Comparison of ENCODE assay signal across 21 mouse cellular contexts in the genomic region with DNA sequence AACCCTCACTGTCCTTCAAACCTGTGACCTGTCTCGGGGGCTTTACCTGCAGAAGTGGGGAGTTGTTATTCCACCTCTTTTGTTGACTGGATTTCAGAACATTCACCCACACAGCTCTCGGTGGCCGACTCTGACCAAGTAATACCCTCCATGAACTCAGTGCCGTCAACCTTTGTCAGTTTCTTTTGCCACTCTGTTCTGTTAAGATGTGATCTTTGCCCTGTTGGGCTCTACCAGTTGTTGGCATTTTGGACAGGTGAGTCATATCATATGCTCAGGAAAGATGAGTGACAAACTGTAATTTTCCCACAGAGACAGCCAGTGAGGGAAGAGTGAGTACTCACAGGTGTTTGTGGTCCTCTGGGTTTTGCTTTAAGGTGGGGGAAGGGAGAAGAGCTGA. TPM values are rescaled to one million over a fixed set of nuclear protein-coding genes. Genes with fewer than 3 reads are reported as not detected.
A peak's percentile ranks its signal among the peaks of the same experiment; 100 is the strongest.
DNase-seq lines count a peak whose midpoint lies in the region; TF ChIP-seq lines count a peak whose summit lies in the region.
"Had no signal": no experiment of that assay in that cellular context is flagged by ENCODE, and none has a peak within 500 bp of the region (broad histone marks: within the 10 kb centered on the region; RNA-seq: fewer than 3 reads in every experiment).

No protein-coding gene starts in this region.

- TF ChIP-seq POLR2A in kidney, adult 2 months (IDR thresholded peaks at IDR 0.05; ENCODE audit: low read depth, low read length): no peak

- H3K4me3 ChIP-seq in kidney, adult 2 months (ENCODE audit: insufficient read depth, low read depth, low read length): no peak overlapping the region
- H3K4me3 ChIP-seq: embryonic facial prominence, embryonic 10.5 days; embryonic facial prominence, embryonic 12.5 days; forebrain, embryonic 13.5 days; forebrain, embryonic 15.5 days had no signal

- no peaks in the 10 kb centered on the region; the same call in 1 of the 2 replicates for H3K36me3 ChIP-seq in kidney, adult 2 months (ENCODE audit: control insufficient read depth, insufficient read depth, low read length)

- no peak overlapping the region for H3K27ac ChIP-seq in kidney, adult 2 months (ENCODE audit: insufficient read depth, low read depth, low read length)
- H3K27ac ChIP-seq: embryonic facial prominence, embryonic 10.5 days; embryonic facial prominence, embryonic 12.5 days; forebrain, embryonic 13.5 days; forebrain, embryonic 15.5 days had no signal

- DNase-seq in adrenal gland, postnatal 14 days: peak; percentile 2
- no peak for DNase-seq in adrenal gland, postnatal 10 days
- peak; percentile 72 for DNase-seq in heart, adult 11 months
- DNase-seq in heart, adult 18-20 months: no peak
- peak; percentile 37 for DNase-seq in kidney, adult 2 months
- no peak for DNase-seq in kidney, adult 18-20 months
- DNase-seq: adrenal gland, adult 8-10 months; adrenal gland, postnatal 36 days; B cell, adult 2 months; cerebellum, adult 11-12 months; cerebellum, adult 2 months; cerebellum, adult 9-10 months; cerebellum, postnatal 10 days; cerebellum, postnatal 25 days; forebrain, postnatal 0 days had no signal

- no peaks in the 10 kb centered on the region for H3K4me1 ChIP-seq in kidney, adult 2 months (ENCODE audit: control insufficient read depth, insufficient read depth, low read length)
- H3K4me1 ChIP-seq: embryonic facial prominence, embryonic 10.5 days; embryonic facial prominence, embryonic 12.5 days; forebrain, embryonic 13.5 days; forebrain, embryonic 15.5 days had no signal

- TF ChIP-seq CTCF in kidney, adult 2 months (conservative IDR thresholded peaks at IDR 0.05; ENCODE audit: insufficient read depth, insufficient read length, low read depth, low read length): no peak

- 74% methylated on average over 4 of the region's 4 CpGs for WGBS in kidney, adult 2 months

- no peaks in the 10 kb centered on the region for H3K27me3 ChIP-seq in kidney, adult 2 months (replicated peaks; ENCODE audit: control insufficient read depth, insufficient read depth, low read length)
- H3K27me3 ChIP-seq: CH12.LX; embryonic facial prominence, embryonic 12.5 days; forebrain, embryonic 13.5 days; forebrain, embryonic 15.5 days; Patski had no signal

RNA-seq across cellular contexts. Expression of gene Snrk, which starts 47.5 kb away (rescaled TPM):
- total RNA-seq in adrenal gland, postnatal 14 days (2021): 275 and 291 TPM in 2 replicates
- total RNA-seq in adrenal gland, postnatal 10 days (2021): 100 to 1,000 TPM; 202 to 285 TPM
- 100 to 1,000 TPM; 163 to 170 TPM for total RNA-seq in heart, adult 18-20 months (2021)
- 49.0 and 58.9 TPM in 2 replicates for polyA plus RNA-seq in kidney, adult 2 months (2012; rRNA removed)

Comparison
In these comparisons a context has a peak if more than half of its experiments do, and no peak if none do; other contexts are left out.
1. DNase-seq: peak in adrenal gland, postnatal 14 days (single experiment), heart, adult 11 months (single experiment) and kidney, adult 2 months (single experiment); none in adrenal gland, postnatal 10 days (single experiment), heart, adult 18-20 months (0 of 2) and kidney, adult 18-20 months (single experiment).